Mouse (Mus musculus) urinary bladder, postnatal 14 days (tissue): Measurements from ENCODE around the gene Apbb1.
A peak's percentile ranks its signal among the peaks of the same experiment; 100 is the strongest.

Source experiments
- DNase-seq: peaks from one replicate; pipeline ENCODE4 v3.0.0; 2021; ENCODE audit warnings: low spot score

Gene Apbb1

GRCm38 (mm10) chr7:105519771-105520170 is 61.7 kb downstream of the Apbb1 start:
- no peak for DNase-seq

- no peak for DNase-seq
These were observed 62.1 kb downstream of the Apbb1 start for GRCm38 (mm10) chr7:105519336-105519735.

- no peak for DNase-seq
These were observed 64.6 kb downstream of the Apbb1 start for GRCm38 (mm10) chr7:105516669-105517360.

- peak; percentile 61 for DNase-seq
These were observed 66.3 kb downstream of the Apbb1 start for GRCm38 (mm10) chr7:105515178-105515577.

DNA sequence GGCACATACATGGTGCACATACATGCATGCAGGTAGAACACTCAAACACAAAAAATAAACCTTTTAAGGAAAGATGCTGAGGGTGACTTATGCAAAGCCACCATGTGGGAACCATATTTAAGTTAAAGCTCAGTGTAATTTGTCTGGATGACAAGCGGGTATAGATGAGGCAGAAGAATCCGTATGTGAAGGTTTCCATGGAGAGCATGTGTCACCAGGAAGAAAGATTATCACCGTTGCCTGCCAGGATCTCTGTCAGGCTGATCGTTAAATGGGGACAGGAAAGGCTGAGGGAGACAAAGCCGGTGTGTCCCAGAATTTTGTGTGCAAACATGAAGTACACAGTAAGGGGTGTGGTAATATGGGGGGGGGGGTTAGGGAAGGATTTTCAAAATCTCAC is 66.9 kb downstream of the Apbb1 start:
- DNase-seq = no peak

DNA sequence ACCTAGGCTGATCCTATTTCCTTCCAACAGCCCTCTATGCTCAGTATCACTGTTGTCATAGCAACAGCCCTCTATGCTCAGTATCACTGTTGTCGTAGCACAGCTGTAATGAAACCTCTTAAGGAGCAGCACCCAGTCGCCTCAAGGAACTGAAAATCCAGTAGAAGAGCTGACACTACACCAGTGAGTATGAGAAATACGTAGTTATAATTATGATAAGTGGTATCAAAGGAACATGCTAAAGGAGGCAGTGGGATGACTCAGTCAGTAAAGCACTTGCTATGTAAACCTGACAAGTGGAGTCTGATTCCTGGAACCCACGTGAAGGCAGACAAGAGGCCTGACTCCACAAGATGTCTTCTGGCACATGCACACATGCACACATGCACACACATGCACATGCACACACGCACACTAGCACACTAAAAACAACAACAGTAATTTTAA is 67.6 kb downstream of the Apbb1 start:
- no peak for DNase-seq

GRCm38 (mm10) chr7:105510143-105510542 is 71.3 kb downstream of the Apbb1 start:
- no peak for DNase-seq
